Mouse (Mus musculus): ENCODE measurements around the gene B3gnt9. TPM values are rescaled to one million over a fixed set of nuclear protein-coding genes. Genes with fewer than 3 reads are reported as not detected.
A peak's percentile ranks its signal among the peaks of the same experiment; 100 is the strongest.
"Not testable (repeated sequence)": the region's sequence is repeated elsewhere in the genome, so short reads cannot be mapped to it uniquely, and the experiment has no call there.

Gene B3gnt9
- total RNA-seq, 1 experiment from 2014 or later: 3.6 TPM

- DNase-seq: peak; percentile 21
Measured at GRCm38 (mm10) chr8:105258911-105259720, 4.2 kb upstream of the B3gnt9 start.

- DNase-seq: no peak
Measured at GRCm38 (mm10) chr8:105257318-105258114, 2.6 kb upstream of the B3gnt9 start.

- peak; percentile 94 for DNase-seq
Measured at GRCm38 (mm10) chr8:105254152-105254965, 594 bp downstream of the B3gnt9 start.

- no peak for DNase-seq
Measured at GRCm38 (mm10) chr8:105253766-105254151, 1.2 kb downstream of the B3gnt9 start.

GRCm38 (mm10) chr8:105252680-105253537 is 2.0 kb downstream of the B3gnt9 start:
- DNase-seq: no peak

- no peak for DNase-seq
Measured at GRCm38 (mm10) chr8:105251954-105252353, 3.0 kb downstream of the B3gnt9 start.

- no peak for DNase-seq
Measured at GRCm38 (mm10) chr8:105241016-105241415, 13.9 kb downstream of the B3gnt9 start.

- no peak for DNase-seq
Measured at GRCm38 (mm10) chr8:105237442-105238142, 17.4 kb downstream of the B3gnt9 start.

- no peak for DNase-seq
Measured at GRCm38 (mm10) chr8:105235206-105235605, 19.7 kb downstream of the B3gnt9 start.

- no peak for DNase-seq
Measured at GRCm38 (mm10) chr8:105233126-105233935, 21.6 kb downstream of the B3gnt9 start.

- not testable (repeated sequence) for DNase-seq
Measured at GRCm38 (mm10) chr8:105232321-105232693, 22.6 kb downstream of the B3gnt9 start.

- DNase-seq: no peak
Measured at GRCm38 (mm10) chr8:105231503-105232320, 23.2 kb downstream of the B3gnt9 start.

- DNase-seq: peak; percentile 6
Measured at GRCm38 (mm10) chr8:105225917-105226316, 29.0 kb downstream of the B3gnt9 start.

- no peak for DNase-seq
Measured at GRCm38 (mm10) chr8:105225272-105225593, 29.7 kb downstream of the B3gnt9 start.

- DNase-seq: peak; percentile 98
Measured at GRCm38 (mm10) chr8:105224413-105225271, 30.3 kb downstream of the B3gnt9 start, which contains the start of gene D230025D16Rik. D230025D16Rik (plus strand) TSS chr8:105225145.

GRCm38 (mm10) chr8:105223850-105224249 is 31.1 kb downstream of the B3gnt9 start:
- DNase-seq: peak; percentile 18

GRCm38 (mm10) chr8:105217926-105218522 is 36.9 kb downstream of the B3gnt9 start:
- no peak for DNase-seq

- no peak for DNase-seq
Measured at GRCm38 (mm10) chr8:105214104-105214503, 40.8 kb downstream of the B3gnt9 start.
